Mouse (Mus musculus) lung, embryonic 14.5 days (tissue): Measurements from ENCODE around the gene Pdhx. TPM values are rescaled to one million over a fixed set of nuclear protein-coding genes. Genes with fewer than 3 reads are reported as not detected.

Experiments
- ATAC-seq: fragments of 200-750 bp; cut with Nextera tagmentation; 2 replicates; pipeline ENCODE4 v1.8.0; 2017; ENCODE audit warnings: mild to moderate bottlenecking, moderate TSS enrichment, moderate library complexity; ENCODE audit not compliant: insufficient read depth
- DNase-seq: peaks from one replicate; pipeline ENCODE4 v3.0.0-alpha.2; 2015
- H3K27ac ChIP-seq: fragments of 300-500 bp; sonication (generic); 2 replicates; pipeline ENCODE4 v1.5.1; 2014; ENCODE audit warnings: low read depth, mild to moderate bottlenecking, moderate library complexity
- H3K27me3 ChIP-seq: fragments of 300-500 bp; sonication (generic); 2 replicates; pipeline ENCODE4 v1.6.1; 2014; ENCODE audit warnings: low read length, control low read depth; ENCODE audit not compliant: insufficient read depth
- H3K36me3 ChIP-seq: fragments of 300-500 bp; sonication (generic); 2 replicates; pipeline ENCODE4 v1.6.1; 2014; ENCODE audit warnings: control low read depth; ENCODE audit not compliant: insufficient read depth
- H3K4me1 ChIP-seq: fragments of 300-500 bp; sonication (generic); 2 replicates; pipeline ENCODE4 v1.6.1; 2014; ENCODE audit warnings: antibody characterized with exemption, control low read depth; ENCODE audit not compliant: insufficient read depth
- H3K4me2 ChIP-seq: fragments of 300-500 bp; sonication (generic); 2 replicates; pipeline ENCODE4 v1.6.1; 2014; ENCODE audit warnings: mild to moderate bottlenecking
- H3K4me3 ChIP-seq: fragments of 300-500 bp; sonication (generic); 2 replicates; pipeline ENCODE4 v1.5.1; 2014; ENCODE audit warnings: low read depth, low read length
- H3K9ac ChIP-seq: fragments of 300-500 bp; sonication (generic); 2 replicates; pipeline ENCODE4 v1.6.1; 2014
- H3K9me3 ChIP-seq: fragments of 300-500 bp; sonication (generic); 2 replicates; pipeline ENCODE4 v1.6.1; 2016; ENCODE audit warnings: low read depth, low read length, control low read depth
- CTCF ChIP-seq: IDR thresholded peaks from 2 replicates; pipeline ENCODE4 v1.5.1; 2016; ENCODE audit warnings: antibody characterized with exemption, low read depth
- WGBS: fragments of 180-500 bp; shearing (Covaris S2); extraction: QIAGEN DNeasy Blood & Tissue Kit; methylation state at CpG from one replicate; pipeline ENCODE4 v1.1.7; 2014; 5-methylcytosine and 5-hydroxymethylcytosine counted together
- polyA plus RNA-seq: library from polyadenylated mRNA; unstranded; fragments of >200 nt; fragmentation: Nextera tagmentation; extraction: Ambion mirVana; gene quantifications from 2 replicates; pipeline ENCODE4 v1.2.1, GENCODE M21; 2014

Pdhx gene
- polyA plus RNA-seq, 1 experiment from 2014 or later, result 38.5 TPM

- Histone ChIP-seq H3K9me3 (no peaks in the 10 kb centered on the region), H3K9ac (no peak overlapping the region), H3K4me1 (no peaks in the 10 kb centered on the region), H3K27ac (no peak overlapping the region), H3K36me3 (no peaks in the 10 kb centered on the region), H3K4me3 (no peak overlapping the region), H3K4me2 (no peak overlapping the region), H3K27me3 (no peaks in the 10 kb centered on the region)
- ATAC-seq (no peak), DNase-seq (no peak)
- TF ChIP-seq CTCF, result no peak
- 68% methylated on average over 5 of the region's 5 CpGs for WGBS
Observed at GRCm38 (mm10) chr2:103102595-103102994, 29.3 kb upstream of the Pdhx start.

GRCm38 (mm10) chr2:103089521-103089920 is 16.2 kb upstream of the Pdhx start:
- Histone ChIP-seq H3K9ac (no peak overlapping the region), H3K4me2 (no peak overlapping the region), H3K27ac (no peak overlapping the region), H3K27me3 (no peaks in the 10 kb centered on the region), H3K36me3 (peaks cover 42% of the 10 kb centered on the region; the same call in 1 of the 2 replicates), H3K4me1 (no peaks in the 10 kb centered on the region), H3K4me3 (no peak overlapping the region), H3K9me3 (no peaks in the 10 kb centered on the region)
- ATAC-seq (no peak), DNase-seq (no peak)
- TF ChIP-seq CTCF, result no peak
- whole genome bisulfite sequencing, result 80% methylated on average over 6 of the region's 6 CpGs

GRCm38 (mm10) chr2:103088099-103088498 is 14.8 kb upstream of the Pdhx start:
- Histone ChIP-seq H3K9me3 (no peaks in the 10 kb centered on the region), H3K4me1 (no peaks in the 10 kb centered on the region), H3K27ac (no peak overlapping the region), H3K27me3 (no peaks in the 10 kb centered on the region), H3K4me3 (no peak overlapping the region), H3K9ac (no peak overlapping the region), H3K4me2 (no peak overlapping the region), H3K36me3 (peaks cover 30% of the 10 kb centered on the region; the same call in 1 of the 2 replicates)
- ATAC-seq (no peak), DNase-seq (no peak)
- 94% methylated on average over 4 of the region's 4 CpGs for WGBS
- peak; percentile 50 for TF ChIP-seq CTCF

- DNase-seq, result peak; percentile 87
- Histone ChIP-seq H3K4me3 (no peak overlapping the region), H3K27ac (no peak overlapping the region), H3K36me3 (peaks cover 23% of the 10 kb centered on the region; the same call in 1 of the 2 replicates), H3K27me3 (no peaks in the 10 kb centered on the region), H3K4me1 (no peaks in the 10 kb centered on the region), H3K9ac (no peak overlapping the region), H3K4me2 (no peak overlapping the region), H3K9me3 (no peaks in the 10 kb centered on the region)
- ATAC-seq, result no peak
- TF ChIP-seq CTCF, result peak; percentile 79
- WGBS, result 3% methylated on average over 1 of the region's 1 CpGs
Observed at GRCm38 (mm10) chr2:103086432-103086831, 13.1 kb upstream of the Pdhx start.

- DNase-seq, result no peak
- no peak for TF ChIP-seq CTCF
- Histone ChIP-seq H3K36me3 (peaks cover 22% of the 10 kb centered on the region; the same call in 1 of the 2 replicates), H3K4me2 (no peak overlapping the region), H3K27ac (no peak overlapping the region), H3K4me3 (no peak overlapping the region), H3K9ac (no peak overlapping the region), H3K9me3 (no peaks in the 10 kb centered on the region), H3K4me1 (no peaks in the 10 kb centered on the region), H3K27me3 (no peaks in the 10 kb centered on the region)
- no peak for ATAC-seq
- WGBS, result 69% methylated on average over 10 of the region's 10 CpGs
Observed at GRCm38 (mm10) chr2:103085633-103086032, 12.3 kb upstream of the Pdhx start.

- ATAC-seq (no peak), DNase-seq (peak; percentile 74)
- peaks cover 17% of the 10 kb centered on the region; the same call in 1 of the 2 replicates for H3K36me3 ChIP-seq
- TF ChIP-seq CTCF, result peak; percentile 68
- WGBS, result 53% methylated on average over 5 of the region's 5 CpGs
- H3K4me1 ChIP-seq, result no peaks in the 10 kb centered on the region
- no peak overlapping the region for H3K4me3 ChIP-seq
- H3K27ac ChIP-seq, result no peak overlapping the region
- H3K9me3 ChIP-seq, result no peaks in the 10 kb centered on the region
- H3K9ac ChIP-seq, result no peak overlapping the region
- no peaks in the 10 kb centered on the region for H3K27me3 ChIP-seq
- H3K4me2 ChIP-seq, result no peak overlapping the region
Observed at GRCm38 (mm10) chr2:103084451-103084850, 11.1 kb upstream of the Pdhx start.

- WGBS, result 67% methylated on average over 7 of the region's 7 CpGs
- Histone ChIP-seq H3K27me3 (no peaks in the 10 kb centered on the region), H3K36me3 (peaks cover 12% of the 10 kb centered on the region; the same call in 1 of the 2 replicates), H3K9ac (no peak overlapping the region), H3K4me2 (no peak overlapping the region), H3K9me3 (no peaks in the 10 kb centered on the region), H3K4me1 (no peaks in the 10 kb centered on the region), H3K4me3 (no peak overlapping the region), H3K27ac (no peak overlapping the region)
- no peak for TF ChIP-seq CTCF
- ATAC-seq (no peak), DNase-seq (no peak)
Observed at GRCm38 (mm10) chr2:103082853-103083252, 9.5 kb upstream of the Pdhx start.

- DNase-seq (no peak), ATAC-seq (no peak)
- no peak overlapping the region for H3K4me2 ChIP-seq
- no peaks in the 10 kb centered on the region for H3K4me1 ChIP-seq
- no peaks in the 10 kb centered on the region for H3K9me3 ChIP-seq
- no peak overlapping the region for H3K9ac ChIP-seq
- H3K4me3 ChIP-seq, result no peak overlapping the region
- WGBS, result 66% methylated on average over 5 of the region's 5 CpGs
- no peak for TF ChIP-seq CTCF
- H3K36me3 ChIP-seq, result 0 out of 2 replicates have a peak, but pooled peaks cover 8% of the 10 kb centered on the region
- H3K27me3 ChIP-seq, result no peaks in the 10 kb centered on the region
- no peak overlapping the region for H3K27ac ChIP-seq
Observed at GRCm38 (mm10) chr2:103081706-103082105, 8.4 kb upstream of the Pdhx start.
